Mouse (Mus musculus) brain, embryonic 14.5 days (tissue): Measurements from ENCODE around the gene Exoc6. TPM values are rescaled to one million over a fixed set of nuclear protein-coding genes. Genes with fewer than 3 reads are reported as not detected.
"Not testable (repeated sequence)": the region's sequence is repeated elsewhere in the genome, so short reads cannot be mapped to it uniquely, and the experiment has no call there.

Source experiments
- DNase-seq: peaks from one replicate; pipeline ENCODE4 v3.0.0-alpha.2; 2011; ENCODE audit warnings: low read depth
- CTCF ChIP-seq: fragments of 200-500 bp; IDR thresholded peaks from 2 replicates; pipeline ENCODE4 v1.5.1; 2012; ENCODE audit warnings: inconsistent platforms, mild to moderate bottlenecking, moderate library complexity, borderline replicate concordance; ENCODE audit not compliant: insufficient read depth, insufficient read length; ENCODE audit errors: extremely low read depth
- POLR2A ChIP-seq: fragments of 200-500 bp; IDR thresholded peaks from 2 replicates; pipeline ENCODE4 v1.6.1; 2012; ENCODE audit warnings: mild to moderate bottlenecking, inconsistent platforms, borderline replicate concordance; ENCODE audit not compliant: poor library complexity, insufficient read depth, insufficient read length, severe bottlenecking; ENCODE audit errors: extremely low read depth
- polyA plus RNA-seq: library from polyadenylated mRNA; depleted of rRNA; stranded (reverse); fragments of >200 nt; gene quantifications from 2 replicates; pipeline ENCODE4 v1.2.3, GENCODE M21; 2012; rRNA removed

Gene Exoc6
- polyA plus RNA-seq = 11.2 and 11.9 TPM in 2 replicates

GRCm38 (mm10) chr19:37550101-37551039 lies at the start of gene Exoc6:
Exoc6 (plus strand) TSS chr19:37550418.
- TF ChIP-seq POLR2A (peak; percentile 69; the same call in 1 of the 2 replicates), CTCF (peak; percentile 12; the same call in 1 of the 2 replicates)
- DNase-seq = peak; percentile 86

- TF ChIP-seq POLR2A (no peak), CTCF (no peak)
- DNase-seq = no peak
These were observed 47.2 kb upstream of the Exoc6 start for GRCm38 (mm10) chr19:37502996-37503395.

GRCm38 (mm10) chr19:37506066-37506465 lies 44.2 kb upstream of the Exoc6 start:
- no peak for DNase-seq

GRCm38 (mm10) chr19:37506614-37507013 lies 43.6 kb upstream of the Exoc6 start:
- TF ChIP-seq CTCF (no peak), POLR2A (no peak)
- no peak for DNase-seq

More at GRCm38 (mm10) chr19:37506066-37506465, 44.2 kb upstream of the Exoc6 start:
- TF ChIP-seq POLR2A = no peak
- TF ChIP-seq CTCF = no peak

GRCm38 (mm10) chr19:37509725-37510124 lies 40.5 kb upstream of the Exoc6 start:
- TF ChIP-seq CTCF (peak; percentile 67), POLR2A (no peak)
- DNase-seq = peak; percentile 71

- no peak for DNase-seq
- TF ChIP-seq POLR2A (no peak), CTCF (no peak)
These were observed 35.4 kb upstream of the Exoc6 start for GRCm38 (mm10) chr19:37514811-37515292.

- TF ChIP-seq POLR2A (no peak), CTCF (no peak)
- DNase-seq = no peak
These were observed 32.8 kb upstream of the Exoc6 start for GRCm38 (mm10) chr19:37517419-37517818.

GRCm38 (mm10) chr19:37520740-37521433 lies 29.3 kb upstream of the Exoc6 start:
- no peak for DNase-seq
- no peak for TF ChIP-seq CTCF
- TF ChIP-seq POLR2A = no peak

- TF ChIP-seq CTCF (no peak), POLR2A (no peak)
- DNase-seq = no peak
These were observed 28.8 kb upstream of the Exoc6 start for GRCm38 (mm10) chr19:37521434-37521781.

- no peak for DNase-seq
- TF ChIP-seq CTCF = no peak
- no peak for TF ChIP-seq POLR2A
These were observed 26.7 kb upstream of the Exoc6 start for GRCm38 (mm10) chr19:37523280-37524062.

- no peak for TF ChIP-seq CTCF
- no peak for TF ChIP-seq POLR2A
These were observed 24.3 kb upstream of the Exoc6 start for GRCm38 (mm10) chr19:37525925-37526324.

GRCm38 (mm10) chr19:37526768-37527167 lies 23.4 kb upstream of the Exoc6 start:
- no peak for DNase-seq
- TF ChIP-seq POLR2A (no peak), CTCF (no peak)

More at GRCm38 (mm10) chr19:37525925-37526324, 24.3 kb upstream of the Exoc6 start:
- DNase-seq = no peak

GRCm38 (mm10) chr19:37527736-37528135 lies 22.5 kb upstream of the Exoc6 start:
- not testable (repeated sequence) for DNase-seq
